Mouse (Mus musculus): Measurements from ENCODE around the gene Sipa1. TPM values are rescaled to one million over a fixed set of nuclear protein-coding genes. Genes with fewer than 3 reads are reported as not detected.

Gene Sipa1
- total RNA-seq, 2 experiments from 2014 or later: 16.4 to 51.2 TPM

- ATAC-seq (replicated peaks; ENCODE audit: low FRiP score, low TSS enrichment, poor library complexity, severe bottlenecking): peak; percentile 85
Observed at GRCm38 (mm10) chr19:5609547-5610404, 53.7 kb downstream of the Sipa1 start, which contains the start of gene Kat5. Gene Kat5 (minus strand): TSS chr19:5610237.

GRCm38 (mm10) chr19:5609171-5609546, 54.3 kb downstream of the Sipa1 start:
- no peak for ATAC-seq (replicated peaks; ENCODE audit: low FRiP score, low TSS enrichment, poor library complexity, severe bottlenecking)

- no peak for ATAC-seq (replicated peaks; ENCODE audit: low FRiP score, low TSS enrichment, poor library complexity, severe bottlenecking)
Observed at GRCm38 (mm10) chr19:5608707-5609106, 54.8 kb downstream of the Sipa1 start.

- no peak for ATAC-seq (replicated peaks; ENCODE audit: low FRiP score, low TSS enrichment, poor library complexity, severe bottlenecking)
Observed at GRCm38 (mm10) chr19:5607705-5608410, 55.6 kb downstream of the Sipa1 start.

GRCm38 (mm10) chr19:5606196-5606595, 57.3 kb downstream of the Sipa1 start:
- ATAC-seq (replicated peaks; ENCODE audit: low FRiP score, low TSS enrichment, poor library complexity, severe bottlenecking): no peak

- ATAC-seq (replicated peaks; ENCODE audit: low FRiP score, low TSS enrichment, poor library complexity, severe bottlenecking): no peak
Observed at GRCm38 (mm10) chr19:5605126-5605525, 58.4 kb downstream of the Sipa1 start.

- ATAC-seq (replicated peaks; ENCODE audit: low FRiP score, low TSS enrichment, poor library complexity, severe bottlenecking): no peak
Observed at GRCm38 (mm10) chr19:5603664-5604063, 59.8 kb downstream of the Sipa1 start.

- peak; percentile 81 for ATAC-seq (replicated peaks; ENCODE audit: low FRiP score, low TSS enrichment, poor library complexity, severe bottlenecking)
Observed at GRCm38 (mm10) chr19:5601752-5602541, 61.6 kb downstream of the Sipa1 start, which contains the start of gene Rnaseh2c. Gene Rnaseh2c (plus strand): TSS chr19:5601873.

Other genes starting within 250 kb of the Sipa1 start
- gene Drap1, start 238.7 kb downstream of the Sipa1 start, total RNA-seq (2014; fragmentation: Nextera tagmentation): 167 and 178 TPM in 2 replicates
- 102 and 143 TPM in 2 replicates for gene Drap1, start 238.7 kb downstream of the Sipa1 start, total RNA-seq (2017)
- gene AI837181, start 238.6 kb downstream of the Sipa1 start, total RNA-seq (2014; fragmentation: Nextera tagmentation): 33.1 and 34.7 TPM in 2 replicates
- 5.7 and 11.1 TPM in 2 replicates for gene AI837181, start 238.6 kb downstream of the Sipa1 start, total RNA-seq (2017)
- gene Fosl1, start 216.2 kb downstream of the Sipa1 start, total RNA-seq (2014; fragmentation: Nextera tagmentation): 0.66 and 1.1 TPM in 2 replicates
- 0.30 and 1.9 TPM in 2 replicates for gene Fosl1, start 216.2 kb downstream of the Sipa1 start, total RNA-seq (2017)
- 2.6 and 2.9 TPM in 2 replicates for gene Ccdc85b, start 205.8 kb downstream of the Sipa1 start, total RNA-seq (2014; fragmentation: Nextera tagmentation)
- 2.1 and 2.5 TPM in 2 replicates for gene Ccdc85b, start 205.8 kb downstream of the Sipa1 start, total RNA-seq (2017)
- gene Fibp, start 203.1 kb downstream of the Sipa1 start, total RNA-seq (2014; fragmentation: Nextera tagmentation): 54.4 and 96.5 TPM in 2 replicates
- gene Fibp, start 203.1 kb downstream of the Sipa1 start, total RNA-seq (2017): 40.7 and 51.8 TPM in 2 replicates
- gene Ctsw, start 195.2 kb downstream of the Sipa1 start, total RNA-seq (2014; fragmentation: Nextera tagmentation): 4.9 and 10.5 TPM in 2 replicates
- 0.53 and 8.4 TPM in 2 replicates for gene Ctsw, start 195.2 kb downstream of the Sipa1 start, total RNA-seq (2017)
- 2.3 TPM in 1 of 2 replicates, not detected in the other for gene Efemp2, start 189.8 kb downstream of the Sipa1 start, total RNA-seq (2014; fragmentation: Nextera tagmentation)
- not detected in 2 replicates for gene Efemp2, start 189.8 kb downstream of the Sipa1 start, total RNA-seq (2017)
- 24.6 and 40.6 TPM in 2 replicates for gene Mus81, start 175.3 kb downstream of the Sipa1 start, total RNA-seq (2014; fragmentation: Nextera tagmentation)
- gene Mus81, start 175.3 kb downstream of the Sipa1 start, total RNA-seq (2017): 6.4 and 11.4 TPM in 2 replicates
- gene Cfl1, start 173.3 kb downstream of the Sipa1 start, total RNA-seq (2014; fragmentation: Nextera tagmentation): 862 and 969 TPM in 2 replicates
- gene Cfl1, start 173.3 kb downstream of the Sipa1 start, total RNA-seq (2017): 783 and 1,100 TPM in 2 replicates
- 1.6 and 4.6 TPM in 2 replicates for gene 1700020D05Rik, start 159.9 kb downstream of the Sipa1 start, total RNA-seq (2014; fragmentation: Nextera tagmentation)
- gene 1700020D05Rik, start 159.9 kb downstream of the Sipa1 start, total RNA-seq (2017): 0.88 TPM in 1 of 2 replicates, not detected in the other
- gene Snx32, start 153.2 kb downstream of the Sipa1 start, total RNA-seq (2014; fragmentation: Nextera tagmentation): 6.6 TPM in 2 replicates
- gene Snx32, start 153.2 kb downstream of the Sipa1 start, total RNA-seq (2017): 0.61 and 4.6 TPM in 2 replicates
- gene Ovol1, start 103.1 kb downstream of the Sipa1 start, total RNA-seq (2014; fragmentation: Nextera tagmentation): not detected in 2 replicates
- gene Ovol1, start 103.1 kb downstream of the Sipa1 start, total RNA-seq (2017): not detected in 2 replicates
- 4.0 and 5.5 TPM in 2 replicates for gene Ap5b1, start 95.7 kb downstream of the Sipa1 start, total RNA-seq (2014; fragmentation: Nextera tagmentation)
- 1.4 and 4.3 TPM in 2 replicates for gene Ap5b1, start 95.7 kb downstream of the Sipa1 start, total RNA-seq (2017)
- gene Rnaseh2c, start 61.8 kb downstream of the Sipa1 start, total RNA-seq (2014; fragmentation: Nextera tagmentation): 173 and 247 TPM in 2 replicates
- 72.8 and 97.8 TPM in 2 replicates for gene Rnaseh2c, start 61.8 kb downstream of the Sipa1 start, total RNA-seq (2017)
- 46.2 and 55.6 TPM in 2 replicates for gene Kat5, start 53.5 kb downstream of the Sipa1 start, total RNA-seq (2014; fragmentation: Nextera tagmentation)
- 60.7 and 86.1 TPM in 2 replicates for gene Kat5, start 53.5 kb downstream of the Sipa1 start, total RNA-seq (2017)
- 64.8 and 66.0 TPM in 2 replicates for gene Rela, start 26.2 kb downstream of the Sipa1 start, total RNA-seq (2014; fragmentation: Nextera tagmentation)
- gene Rela, start 26.2 kb downstream of the Sipa1 start, total RNA-seq (2017): 36.1 and 49.7 TPM in 2 replicates
- 17.8 and 18.3 TPM in 2 replicates for gene Map3k11, start 25.0 kb upstream of the Sipa1 start, total RNA-seq (2014; fragmentation: Nextera tagmentation)
- 10.9 and 15.8 TPM in 2 replicates for gene Map3k11, start 25.0 kb upstream of the Sipa1 start, total RNA-seq (2017)
- gene Pcnx3, start 25.2 kb upstream of the Sipa1 start, total RNA-seq (2014; fragmentation: Nextera tagmentation): 55.8 and 72.0 TPM in 2 replicates
- gene Pcnx3, start 25.2 kb upstream of the Sipa1 start, total RNA-seq (2017): 8.2 and 14.4 TPM in 2 replicates
- not detected in 2 replicates for gene Kcnk7, start 40.7 kb upstream of the Sipa1 start, total RNA-seq (2014; fragmentation: Nextera tagmentation)
- 0.19 TPM in 1 of 2 replicates, not detected in the other for gene Kcnk7, start 40.7 kb upstream of the Sipa1 start, total RNA-seq (2017)
- 43.9 and 46.1 TPM in 2 replicates for gene Ehbp1l1, start 62.6 kb upstream of the Sipa1 start, total RNA-seq (2014; fragmentation: Nextera tagmentation)
- gene Ehbp1l1, start 62.6 kb upstream of the Sipa1 start, total RNA-seq (2017): 42.4 and 43.6 TPM in 2 replicates
- gene Fam89b, start 65.9 kb upstream of the Sipa1 start, total RNA-seq (2014; fragmentation: Nextera tagmentation): 34.3 and 35.1 TPM in 2 replicates
- gene Fam89b, start 65.9 kb upstream of the Sipa1 start, total RNA-seq (2017): 12.5 and 13.3 TPM in 2 replicates
- 3.5 and 4.4 TPM in 2 replicates for gene Ltbp3, start 77.2 kb upstream of the Sipa1 start, total RNA-seq (2014; fragmentation: Nextera tagmentation)
- 3.4 TPM in 2 replicates for gene Ltbp3, start 77.2 kb upstream of the Sipa1 start, total RNA-seq (2017)
- gene Scyl1, start 107.7 kb upstream of the Sipa1 start, total RNA-seq (2014; fragmentation: Nextera tagmentation): 28.7 and 43.4 TPM in 2 replicates
- 20.2 and 23.1 TPM in 2 replicates for gene Scyl1, start 107.7 kb upstream of the Sipa1 start, total RNA-seq (2017)
- gene Frmd8, start 211.6 kb upstream of the Sipa1 start, total RNA-seq (2014; fragmentation: Nextera tagmentation): 12.5 and 14.1 TPM in 2 replicates
- 10.7 and 14.3 TPM in 2 replicates for gene Frmd8, start 211.6 kb upstream of the Sipa1 start, total RNA-seq (2017)
- gene Slc25a45, start 214.1 kb upstream of the Sipa1 start, total RNA-seq (2014; fragmentation: Nextera tagmentation): 10.0 and 20.1 TPM in 2 replicates
- 11.7 and 11.9 TPM in 2 replicates for gene Slc25a45, start 214.1 kb upstream of the Sipa1 start, total RNA-seq (2017)
- gene Tigd3, start 230.4 kb upstream of the Sipa1 start, total RNA-seq (2014; fragmentation: Nextera tagmentation): 5.3 and 5.9 TPM in 2 replicates
- 2.2 and 3.1 TPM in 2 replicates for gene Tigd3, start 230.4 kb upstream of the Sipa1 start, total RNA-seq (2017)
- gene Dpf2, start 249.3 kb upstream of the Sipa1 start, total RNA-seq (2014; fragmentation: Nextera tagmentation): 91.2 and 95.9 TPM in 2 replicates
- 75.0 and 124 TPM in 2 replicates for gene Dpf2, start 249.3 kb upstream of the Sipa1 start, total RNA-seq (2017)

Measured in megakaryocyte-erythroid progenitor cell, adult 5-6 weeks (primary cell).